Mouse (Mus musculus): ENCODE measurements around the gene Hist1h2bl. TPM values are rescaled to one million over a fixed set of nuclear protein-coding genes. Genes with fewer than 3 reads are reported as not detected.
A peak's percentile ranks its signal among the peaks of the same experiment; 100 is the strongest.
"Not testable (repeated sequence)": the region's sequence is repeated elsewhere in the genome, so short reads cannot be mapped to it uniquely, and the experiment has no call there.

Gene Hist1h2bl
- polyA plus RNA-seq, 1 experiment from 2014 or later = 3.3 TPM

- no peak for ATAC-seq (ENCODE audit: low FRiP score, low TSS enrichment)
Observed at GRCm38 (mm10) chr13:21727948-21728572, 12.1 kb upstream of the Hist1h2bl start.

DNA sequence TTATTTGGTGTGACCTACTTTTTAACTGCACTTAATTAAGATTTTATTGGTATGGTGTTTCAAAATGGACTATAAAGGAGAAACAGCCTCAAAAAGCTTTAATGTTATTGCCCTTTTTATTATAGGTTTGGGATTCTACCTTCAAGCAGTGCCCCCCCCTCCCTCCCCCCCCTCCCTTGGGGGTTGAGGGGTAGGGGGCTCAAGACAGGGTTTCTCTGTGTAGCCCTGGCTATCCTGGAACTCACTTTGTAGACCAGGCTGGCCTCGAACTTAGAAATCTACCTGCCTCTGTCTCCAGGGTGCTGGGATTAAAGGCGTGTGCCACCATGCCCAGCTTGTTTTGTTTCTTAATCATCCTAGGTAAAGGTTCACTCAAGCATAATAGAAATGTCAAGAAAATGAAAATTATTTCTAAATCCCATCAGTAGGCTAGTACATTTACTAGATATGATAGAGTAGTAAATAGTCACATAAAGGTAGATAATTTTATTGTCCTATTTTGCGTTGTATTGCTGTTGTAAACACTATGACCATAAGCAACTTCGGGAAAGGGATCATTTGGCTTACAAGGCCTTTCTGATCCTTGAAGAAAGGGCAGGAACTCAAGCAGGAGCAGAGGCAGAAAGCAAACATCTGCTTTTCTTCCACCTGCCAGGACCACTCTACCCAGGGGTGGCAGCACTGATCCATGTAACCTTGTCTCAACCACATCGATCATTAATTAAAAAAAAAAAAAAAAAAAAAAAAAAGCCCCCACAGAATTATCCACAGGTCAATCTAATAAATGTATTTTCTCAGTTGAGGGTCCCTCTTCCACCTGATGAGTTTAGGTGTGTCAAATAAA, 7.3 kb upstream of the Hist1h2bl start:
- Histone ChIP-seq H3K27me3 (ENCODE audit: control insufficient read depth, insufficient read depth, low read length) (no peaks in the 10 kb centered on the region), H3K4me3 (ENCODE audit: low read length) (no peak overlapping the region), H3K4me2 (replicated peaks; ENCODE audit: low read depth, low read length) (peak overlapping the region; percentile 36), H3K27ac (ENCODE audit: low read depth, low read length) (peak overlapping the region; percentile 57; the same call in 1 of the 2 replicates), H3K36me3 (ENCODE audit: control insufficient read depth, insufficient read depth, low read length) (no peaks in the 10 kb centered on the region), H3K9ac (ENCODE audit: low read depth, low read length) (peak overlapping the region; percentile 66; the same call in 1 of the 2 replicates), H3K4me1 (ENCODE audit: control insufficient read depth, insufficient read depth, low read length) (peaks cover 15% of the 10 kb centered on the region; the same call in 1 of the 2 replicates), H3K9me3 (ENCODE audit: control insufficient read depth, low read length) (no peaks in the 10 kb centered on the region)
- ATAC-seq (ENCODE audit: low FRiP score, low TSS enrichment) = no peak
- 27% methylated on average over 5 of the region's 5 CpGs for WGBS

More at GRCm38 (mm10) chr13:21727948-21728572, 12.1 kb upstream of the Hist1h2bl start:
- H3K9me3 ChIP-seq (ENCODE audit: control insufficient read depth, low read length) = no peaks in the 10 kb centered on the region
- H3K4me3 ChIP-seq (ENCODE audit: low read length) = no peak overlapping the region
- WGBS = 32% methylated on average over 9 of the region's 11 CpGs
- no peak overlapping the region for H3K4me2 ChIP-seq (replicated peaks; ENCODE audit: low read depth, low read length)
- 0 out of 2 replicates have a peak, but pooled peaks cover 2% of the 10 kb centered on the region for H3K4me1 ChIP-seq (ENCODE audit: control insufficient read depth, insufficient read depth, low read length)
- no peak overlapping the region for H3K9ac ChIP-seq (ENCODE audit: low read depth, low read length)
- H3K27me3 ChIP-seq (ENCODE audit: control insufficient read depth, insufficient read depth, low read length) = no peaks in the 10 kb centered on the region
- H3K27ac ChIP-seq (ENCODE audit: low read depth, low read length) = no peak overlapping the region
- H3K36me3 ChIP-seq (ENCODE audit: control insufficient read depth, insufficient read depth, low read length) = no peaks in the 10 kb centered on the region

DNA sequence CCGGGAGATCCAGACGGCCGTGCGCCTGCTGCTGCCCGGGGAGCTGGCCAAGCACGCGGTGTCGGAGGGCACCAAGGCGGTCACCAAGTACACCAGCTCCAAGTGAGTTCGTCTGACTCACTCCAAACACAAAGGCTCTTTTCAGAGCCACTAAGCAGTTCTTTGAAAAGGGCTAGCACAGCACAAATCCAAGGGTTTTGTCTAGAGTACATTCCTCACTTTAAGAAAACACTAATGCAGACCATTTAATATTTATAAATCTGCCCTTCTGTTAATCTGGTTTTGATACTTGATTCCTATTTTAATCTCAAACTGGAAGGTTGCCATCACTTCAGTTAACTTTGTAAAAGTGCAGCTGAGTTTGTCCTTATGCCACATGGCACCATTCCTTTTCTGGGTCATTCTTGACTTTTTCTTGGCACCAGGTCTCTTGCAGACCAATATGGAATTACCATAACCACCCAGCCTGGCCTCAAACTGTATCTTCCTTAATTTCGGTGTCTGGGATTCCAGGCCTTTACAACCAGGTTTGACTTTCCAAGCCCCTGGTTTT, 6.5 kb upstream of the Hist1h2bl start:
- WGBS = 2% methylated on average over 11 of the region's 11 CpGs
- Histone ChIP-seq H3K36me3 (ENCODE audit: control insufficient read depth, insufficient read depth, low read length) (no peaks in the 10 kb centered on the region), H3K27me3 (ENCODE audit: control insufficient read depth, insufficient read depth, low read length) (no peaks in the 10 kb centered on the region), H3K4me2 (replicated peaks; ENCODE audit: low read depth, low read length) (peak overlapping the region; percentile 36), H3K4me1 (ENCODE audit: control insufficient read depth, insufficient read depth, low read length) (peaks cover 13% of the 10 kb centered on the region; the same call in 1 of the 2 replicates), H3K9me3 (ENCODE audit: control insufficient read depth, low read length) (no peaks in the 10 kb centered on the region), H3K27ac (ENCODE audit: low read depth, low read length) (peak overlapping the region; percentile 89), H3K9ac (ENCODE audit: low read depth, low read length) (peak overlapping the region; percentile 66), H3K4me3 (ENCODE audit: low read length) (peak overlapping the region; percentile 24; the same call in 1 of the 2 replicates)
- ATAC-seq (ENCODE audit: low FRiP score, low TSS enrichment) = 0 out of 2 replicates have a peak, but pooled peaks have one; percentile 3

DNA sequence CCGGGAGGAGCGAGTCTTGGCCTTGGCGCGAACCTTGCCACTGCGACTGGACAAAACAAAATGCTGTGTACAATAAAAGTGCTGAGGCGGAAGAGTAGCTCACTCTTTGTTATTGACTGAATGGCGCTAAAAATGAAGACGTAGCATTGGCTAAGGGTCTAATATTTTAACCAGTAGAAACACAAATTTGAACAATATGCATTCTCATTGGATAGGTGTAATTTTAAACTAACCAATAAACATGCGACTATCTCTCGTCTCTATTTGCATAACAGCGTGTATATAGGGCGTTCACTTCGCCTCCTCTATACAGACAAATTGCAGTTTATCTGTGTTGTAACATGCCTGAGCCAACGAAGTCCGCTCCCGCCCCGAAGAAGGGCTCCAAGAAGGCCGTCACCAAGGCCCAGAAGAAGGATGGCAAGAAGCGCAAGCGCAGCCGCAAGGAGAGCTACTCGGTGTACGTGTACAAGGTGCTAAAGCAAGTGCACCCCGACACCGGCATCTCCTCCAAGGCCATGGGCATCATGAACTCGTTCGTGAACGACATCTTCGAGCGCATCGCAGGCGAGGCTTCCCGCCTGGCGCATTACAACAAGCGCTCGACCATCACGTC, 5.9 kb upstream of the Hist1h2bl start, which contains the start of gene Hist1h2bm:
Gene Hist1h2bm (plus strand): TSS at position 288 of the 616 bp plus-strand sequence.
- under 1% methylated on average over 37 of the region's 37 CpGs for WGBS
- peak; percentile 98 for ATAC-seq (ENCODE audit: low FRiP score, low TSS enrichment)
- not testable (repeated sequence) for H3K9me3 ChIP-seq (ENCODE audit: control insufficient read depth, low read length)

GRCm38 (mm10) chr13:21721107-21721756, 5.3 kb upstream of the Hist1h2bl start:
- 3% methylated on average over 15 of the region's 44 CpGs for WGBS
- Histone ChIP-seq H3K27ac (ENCODE audit: low read depth, low read length) (peak overlapping the region; percentile 97), H3K9ac (ENCODE audit: low read depth, low read length) (peak overlapping the region; percentile 66), H3K4me2 (replicated peaks; ENCODE audit: low read depth, low read length) (peak overlapping the region; percentile 56), H3K4me3 (ENCODE audit: low read length) (peak overlapping the region; percentile 36; the same call in 1 of the 2 replicates), H3K4me1 (ENCODE audit: control insufficient read depth, insufficient read depth, low read length) (peaks cover 13% of the 10 kb centered on the region; the same call in 1 of the 2 replicates)
- peak; percentile 20 for ATAC-seq (ENCODE audit: low FRiP score, low TSS enrichment)
- not testable (repeated sequence) for H3K27me3 ChIP-seq (ENCODE audit: control insufficient read depth, insufficient read depth, low read length); H3K9me3 ChIP-seq (ENCODE audit: control insufficient read depth, low read length); H3K36me3 ChIP-seq (ENCODE audit: control insufficient read depth, insufficient read depth, low read length)

More for the DNA sequence above, 5.9 kb upstream of the Hist1h2bl start, which contains the start of gene Hist1h2bm:
- peak within 1 kb of the TSS; percentile 56 for H3K4me2 ChIP-seq (replicated peaks; ENCODE audit: low read depth, low read length)
- peaks cover 13% of the 10 kb centered on the region; the same call in 1 of the 2 replicates for H3K4me1 ChIP-seq (ENCODE audit: control insufficient read depth, insufficient read depth, low read length)
- peak within 1 kb of the TSS; percentile 66 for H3K9ac ChIP-seq (ENCODE audit: low read depth, low read length)
- peak within 1 kb of the TSS; percentile 36; the same call in 1 of the 2 replicates for H3K4me3 ChIP-seq (ENCODE audit: low read length)
- not testable (repeated sequence) for H3K36me3 ChIP-seq (ENCODE audit: control insufficient read depth, insufficient read depth, low read length); H3K27me3 ChIP-seq (ENCODE audit: control insufficient read depth, insufficient read depth, low read length)
- peak within 1 kb of the TSS; percentile 97 for H3K27ac ChIP-seq (ENCODE audit: low read depth, low read length)

GRCm38 (mm10) chr13:21718381-21719080, 2.6 kb upstream of the Hist1h2bl start:
- H3K9ac ChIP-seq (ENCODE audit: low read depth, low read length) = peak overlapping the region; percentile 82
- WGBS = 53% methylated on average over 4 of the region's 4 CpGs
- H3K27ac ChIP-seq (ENCODE audit: low read depth, low read length) = peak overlapping the region; percentile 95
- peak overlapping the region; percentile 52 for H3K4me3 ChIP-seq (ENCODE audit: low read length)
- no peak for ATAC-seq (ENCODE audit: low FRiP score, low TSS enrichment)
- H3K36me3 ChIP-seq (ENCODE audit: control insufficient read depth, insufficient read depth, low read length) = no peaks in the 10 kb centered on the region
- H3K4me1 ChIP-seq (ENCODE audit: control insufficient read depth, insufficient read depth, low read length) = peaks cover 13% of the 10 kb centered on the region; the same call in 1 of the 2 replicates
- H3K9me3 ChIP-seq (ENCODE audit: control insufficient read depth, low read length) = no peaks in the 10 kb centered on the region
- peak overlapping the region; percentile 73 for H3K4me2 ChIP-seq (replicated peaks; ENCODE audit: low read depth, low read length)
- H3K27me3 ChIP-seq (ENCODE audit: control insufficient read depth, insufficient read depth, low read length) = no peaks in the 10 kb centered on the region

DNA sequence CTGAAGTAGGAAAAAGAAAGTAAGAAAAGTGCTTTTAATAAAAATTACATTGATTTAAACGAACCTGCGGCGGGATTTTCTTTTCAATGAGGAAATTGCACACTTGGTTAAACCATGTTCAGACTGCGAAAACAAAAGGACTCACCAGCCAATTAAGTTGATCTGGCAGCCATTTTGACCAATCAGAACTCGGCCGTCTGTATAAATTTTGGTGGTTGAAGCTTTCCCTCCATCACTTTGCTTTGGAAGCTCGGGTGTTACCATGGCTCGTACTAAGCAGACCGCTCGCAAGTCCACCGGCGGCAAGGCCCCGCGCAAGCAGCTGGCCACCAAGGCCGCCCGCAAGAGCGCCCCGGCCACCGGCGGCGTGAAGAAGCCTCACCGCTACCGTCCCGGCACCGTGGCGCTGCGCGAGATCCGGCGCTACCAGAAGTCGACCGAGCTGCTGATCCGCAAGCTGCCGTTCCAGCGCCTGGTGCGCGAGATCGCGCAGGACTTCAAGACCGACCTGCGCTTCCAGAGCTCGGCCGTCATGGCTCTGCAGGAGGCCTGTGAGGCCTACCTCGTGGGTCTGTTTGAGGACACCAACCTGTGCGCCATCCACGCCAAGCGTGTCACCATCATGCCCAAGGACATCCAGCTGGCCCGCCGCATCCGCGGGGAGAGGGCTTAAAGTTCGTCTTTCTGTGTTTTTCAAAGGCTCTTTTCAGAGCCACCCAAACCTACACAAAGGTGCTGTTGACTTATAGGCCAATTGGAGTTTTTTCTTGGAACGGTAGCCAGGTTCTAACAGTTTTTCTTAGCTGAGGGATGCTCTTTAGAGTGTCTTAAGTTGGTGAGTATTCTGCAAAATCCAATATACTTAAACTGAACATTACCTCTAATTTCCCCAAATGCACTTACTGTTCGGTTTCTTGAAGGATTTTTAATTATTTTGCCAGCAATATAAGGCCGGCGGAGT, 1.7 kb upstream of the Hist1h2bl start, which contains the start of gene Hist1h3h:
Gene Hist1h3h (plus strand): TSS at position 263 of the 961 bp plus-strand sequence.
- Histone ChIP-seq H3K4me2 (replicated peaks; ENCODE audit: low read depth, low read length) (peak within 1 kb of the TSS; percentile 76), H3K9ac (ENCODE audit: low read depth, low read length) (peak within 1 kb of the TSS; percentile 82), H3K27ac (ENCODE audit: low read depth, low read length) (peak within 1 kb of the TSS; percentile 99), H3K4me3 (ENCODE audit: low read length) (peak within 1 kb of the TSS; percentile 52), H3K4me1 (ENCODE audit: control insufficient read depth, insufficient read depth, low read length) (peaks cover 13% of the 10 kb centered on the region; the same call in 1 of the 2 replicates)
- ATAC-seq (ENCODE audit: low FRiP score, low TSS enrichment) = peak; percentile 51
- not testable (repeated sequence) for H3K27me3 ChIP-seq (ENCODE audit: control insufficient read depth, insufficient read depth, low read length); H3K9me3 ChIP-seq (ENCODE audit: control insufficient read depth, low read length); H3K36me3 ChIP-seq (ENCODE audit: control insufficient read depth, insufficient read depth, low read length)
- 1% methylated on average over 24 of the region's 56 CpGs for WGBS
